Mouse (Mus musculus): ENCODE measurements at regions not wholly inside any gene's neighbourhood (a gene's known extent, or its start where the extent isn't known, plus 50 kb on each side); places are given as distances from the start of the nearest gene placed in this dataset.

DNA sequence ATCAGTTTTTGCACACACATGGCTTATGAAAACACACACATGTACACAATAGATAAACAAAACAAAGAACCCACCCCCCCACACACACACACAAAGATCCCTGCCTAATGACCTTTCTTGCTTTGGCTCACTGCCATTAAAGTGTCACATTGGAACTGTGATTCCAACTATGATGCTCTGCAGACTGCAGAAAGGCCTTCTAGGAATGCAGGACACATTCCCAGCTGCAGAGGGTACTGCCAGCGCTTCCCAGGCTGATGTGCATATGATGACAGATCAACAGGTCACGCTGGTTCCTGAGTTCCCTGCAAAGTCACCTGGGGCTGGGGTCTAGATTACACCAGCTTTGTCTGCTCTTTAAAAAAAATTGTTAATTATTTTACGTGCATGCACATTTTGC lies 68.1 kb upstream of the Ppm1j start:
- no peak for DNase-seq (ENCODE audit: low spot score in 2 of 2)

DNA sequence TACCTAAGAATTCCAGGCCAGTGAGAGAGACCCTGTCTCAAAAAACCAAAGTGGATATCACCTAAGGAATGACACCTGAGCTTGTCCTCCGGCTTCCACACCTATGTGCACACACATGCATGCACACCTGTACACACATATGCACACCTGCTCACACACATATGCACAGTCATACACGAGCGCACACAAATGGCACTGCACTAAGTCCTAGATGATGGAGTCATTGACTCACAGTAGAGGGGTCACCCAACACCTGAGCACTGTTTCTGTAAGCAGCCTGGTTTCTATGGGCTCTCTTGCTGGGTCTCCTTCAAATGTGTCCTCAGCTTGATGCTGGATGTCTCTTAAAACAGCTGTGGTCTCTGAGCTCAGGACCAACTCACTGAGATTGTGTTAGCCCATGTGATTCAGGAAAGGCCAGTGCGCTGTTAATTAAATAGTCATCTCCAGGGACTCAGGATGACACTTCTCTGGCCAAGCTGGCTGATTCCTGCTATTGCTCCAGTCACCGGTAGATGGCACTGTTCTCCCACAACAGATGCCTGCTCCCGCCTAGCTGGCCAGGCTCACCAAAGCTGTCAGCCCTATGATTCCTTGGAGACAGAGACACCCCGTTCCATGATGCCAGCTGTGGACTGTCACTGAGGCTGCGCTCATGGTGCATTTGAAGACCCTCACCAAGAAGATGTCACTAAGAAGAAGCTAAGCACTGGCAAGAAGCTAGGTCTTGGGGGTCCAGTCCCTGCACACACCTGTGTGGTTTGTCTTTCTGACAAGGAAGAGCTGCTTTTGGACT lies 66.8 kb upstream of the Ppm1j start:
- peak; percentile 46 to 71 for DNase-seq (ENCODE audit: low spot score in 2 of 2)

DNA sequence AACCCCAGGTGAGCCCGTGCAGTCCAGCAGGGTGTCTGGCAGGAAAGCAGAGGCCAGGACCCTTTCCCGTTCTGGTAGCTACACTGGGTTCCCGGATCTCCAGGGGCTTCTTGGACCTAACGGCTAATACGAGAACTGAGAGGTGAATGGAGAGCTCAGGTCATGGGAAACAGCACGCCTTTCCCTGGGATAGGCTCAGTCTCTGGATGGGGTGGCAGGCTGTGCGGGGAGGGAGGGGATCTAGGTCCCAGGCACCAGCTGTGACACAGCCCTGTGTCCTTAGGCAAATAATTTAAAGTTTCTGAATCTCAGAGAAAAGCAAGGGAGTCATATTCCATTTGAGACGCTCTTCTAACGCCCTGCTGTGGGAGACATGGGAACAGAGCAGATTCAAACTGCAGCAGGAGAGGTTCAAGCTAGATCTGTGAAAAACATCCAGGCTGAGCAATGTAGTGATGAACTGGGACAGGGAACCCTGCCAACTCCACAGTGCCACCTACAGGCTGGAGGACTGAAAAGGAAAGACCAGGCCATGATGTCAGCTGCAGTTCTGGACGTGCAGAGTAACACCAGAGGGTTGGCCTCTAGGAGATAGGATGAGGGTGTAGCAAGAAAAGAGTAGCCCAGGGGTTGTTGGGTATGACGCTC lies 66.1 kb upstream of the Ppm1j start:
- peak in 1 of 2 experiments; percentile 21 for DNase-seq (ENCODE audit: low spot score in 2 of 2)
